Mouse (Mus musculus) v-Abl transformed pro-B cells (cell line): ENCODE measurements around the gene Trim25.

Experiments
- in situ Hi-C, 2 experiments: fragments of 400-800 bp; cut with MboI; formaldehyde crosslinking; loops; one replicate each; pipeline ENCODE4 v1.15.1; 2025; ENCODE audit not compliant: unreplicated experiment in 2 of 2

Trim25 gene

DNA sequence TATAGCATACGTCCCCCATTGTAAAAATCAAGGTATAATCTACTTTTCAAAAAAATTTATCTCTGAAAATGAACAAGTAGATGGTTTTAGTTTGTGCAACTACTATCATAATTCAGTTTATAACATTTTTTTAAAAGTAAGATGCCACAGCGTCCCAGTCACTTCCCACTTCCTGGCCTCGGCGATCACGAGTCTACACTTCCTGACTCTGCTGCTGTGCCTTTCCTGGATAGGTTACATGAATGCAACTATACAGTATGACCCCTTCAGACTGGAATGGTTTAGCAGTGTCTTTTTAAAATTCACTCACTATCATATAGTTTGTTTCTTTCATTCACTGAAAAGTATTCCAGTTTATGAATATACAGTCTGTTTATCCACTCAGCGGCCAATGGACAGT is 52.6 kb downstream of the Trim25 start:
- in situ Hi-C loops: no loop called here

DNA sequence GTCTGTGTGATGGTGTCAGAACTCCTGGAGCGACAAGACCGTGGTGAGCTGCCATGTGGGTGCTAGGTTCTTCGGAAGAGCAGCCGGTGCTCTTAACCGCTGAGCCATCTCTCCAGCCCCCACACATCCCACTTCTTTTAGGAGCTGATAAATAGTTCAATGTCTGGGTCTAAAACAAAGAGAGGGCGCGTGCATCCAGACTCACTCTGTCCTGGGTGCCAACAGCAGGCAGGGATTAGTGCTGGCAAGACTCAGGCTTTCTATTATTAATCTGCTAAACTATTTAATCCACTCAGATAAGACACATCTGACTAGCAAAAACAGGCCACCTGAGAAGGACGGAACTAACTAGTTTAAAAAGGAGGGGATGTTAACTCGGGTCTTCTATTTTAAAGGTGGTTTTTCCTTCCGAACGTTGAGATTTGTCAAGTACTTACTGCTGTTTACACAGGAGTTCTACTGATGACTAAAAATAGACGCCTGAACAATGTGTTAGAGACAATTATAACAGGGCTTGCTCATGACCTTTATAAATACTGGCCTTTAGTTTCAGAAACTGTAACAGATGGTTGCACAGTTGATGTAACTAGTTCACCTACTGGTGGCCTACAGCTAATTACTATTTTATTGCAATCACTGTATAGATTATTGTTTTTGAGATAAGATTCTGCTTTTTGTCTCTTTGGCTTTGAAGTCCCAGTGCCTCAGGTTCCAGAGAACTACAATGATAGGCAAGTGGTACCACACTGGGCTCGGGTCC is 56.9 kb downstream of the Trim25 start:
- in situ Hi-C loops: no loop called here

DNA sequence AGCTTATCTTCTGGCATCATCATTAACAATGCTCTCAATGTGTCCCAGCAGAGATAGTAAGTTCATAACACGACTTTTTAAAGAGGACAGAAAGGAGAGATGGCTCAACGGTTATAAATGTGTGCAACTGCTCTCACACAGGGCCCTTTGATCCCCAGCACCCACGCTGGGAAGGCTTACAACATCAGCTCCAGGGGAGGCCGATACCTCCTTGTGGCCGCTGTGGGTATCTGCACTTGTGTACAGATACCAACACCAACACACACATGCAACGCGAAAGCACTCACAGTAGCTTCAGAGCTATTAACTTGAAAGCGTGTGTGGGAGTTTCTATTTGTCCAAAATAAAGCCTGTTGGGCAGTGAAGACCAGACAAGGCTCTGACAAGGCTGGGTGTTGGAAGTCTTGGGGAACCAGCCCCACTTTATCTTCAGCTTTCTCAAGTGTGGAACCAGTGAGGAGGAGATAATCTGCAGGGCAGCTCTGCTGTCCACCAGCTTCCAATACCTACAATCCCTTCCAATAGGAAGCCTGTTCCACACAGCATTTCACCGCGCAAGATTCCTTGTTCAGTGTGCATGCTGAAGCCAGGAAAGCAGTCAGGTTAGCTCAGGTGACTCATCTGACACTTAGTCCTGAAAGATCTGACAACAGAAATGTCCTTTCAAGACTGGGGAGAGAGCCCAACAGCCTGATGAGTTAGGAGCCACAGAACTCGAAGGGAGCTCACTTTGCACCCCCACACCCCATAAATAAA is 59.5 kb downstream of the Trim25 start:
- in situ Hi-C loops: no loop called here

DNA sequence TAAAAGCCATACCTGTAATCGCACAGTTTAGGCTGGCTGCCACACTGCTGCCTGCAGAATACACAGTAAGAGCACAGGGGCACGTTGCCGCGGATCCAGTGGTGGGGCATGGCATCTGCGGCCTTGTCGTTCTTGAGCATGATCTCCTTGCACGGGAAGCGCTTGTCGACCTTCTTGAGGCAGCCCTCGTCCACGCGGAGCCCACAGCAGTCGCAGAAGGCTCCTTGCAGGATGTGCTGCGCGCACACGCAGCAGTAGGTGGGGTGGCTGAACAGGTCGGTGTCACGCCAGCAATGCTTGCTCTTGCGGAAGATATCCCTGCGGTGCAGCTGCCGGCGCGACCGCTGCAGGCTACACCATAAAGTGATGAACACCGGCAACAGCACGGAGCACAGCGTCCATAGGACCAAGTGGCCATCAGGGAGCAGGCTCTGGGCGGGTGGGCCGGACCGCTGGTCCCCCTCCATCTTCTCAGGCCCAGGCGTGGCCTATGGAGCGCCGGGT is 60.8 kb downstream of the Trim25 start:
- in situ Hi-C loops: loop anchor here in 1 of 2 experiments (10.0 kb wide), 1 partner anchor 65 kb away; the partner anchor contains the start of gene Trim25

DNA sequence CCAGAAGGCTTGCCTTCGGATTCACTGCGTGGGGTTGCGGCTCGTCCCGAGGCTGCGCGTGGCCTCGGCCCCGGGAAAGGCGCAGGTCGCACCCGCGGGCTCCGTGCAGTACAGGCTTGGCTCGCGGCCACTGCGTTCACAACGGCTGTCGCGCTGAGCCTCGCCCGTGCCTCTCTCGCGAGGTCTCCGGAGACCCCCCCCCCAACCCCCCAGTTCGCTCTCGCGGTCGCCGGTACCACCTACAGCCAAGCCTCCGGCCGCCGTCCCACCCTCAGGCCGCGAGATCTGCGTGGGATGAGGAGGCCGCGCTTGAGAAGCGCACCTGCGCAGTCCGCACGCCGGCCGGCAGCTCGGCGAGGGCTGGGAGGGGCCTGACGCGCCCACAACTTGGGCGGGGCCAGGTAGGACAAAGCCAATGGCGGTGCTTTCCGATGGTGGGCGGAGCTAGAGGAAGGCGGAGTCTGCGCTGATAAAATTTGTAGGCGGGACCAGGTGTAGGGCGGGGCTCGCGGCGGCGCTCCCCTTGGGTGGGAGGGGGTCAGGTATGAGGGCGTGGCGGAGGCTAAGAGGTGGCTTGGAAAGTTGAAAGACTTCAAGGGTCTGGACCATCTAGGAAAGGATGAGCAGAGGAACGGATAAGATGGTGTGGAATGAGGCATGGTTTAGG is 61.4 kb downstream of the Trim25 start:
- in situ Hi-C loops: loop anchor here in 1 of 2 experiments (10.0 kb wide), 1 partner anchor 66 kb away; the partner anchor contains the start of gene Trim25

DNA sequence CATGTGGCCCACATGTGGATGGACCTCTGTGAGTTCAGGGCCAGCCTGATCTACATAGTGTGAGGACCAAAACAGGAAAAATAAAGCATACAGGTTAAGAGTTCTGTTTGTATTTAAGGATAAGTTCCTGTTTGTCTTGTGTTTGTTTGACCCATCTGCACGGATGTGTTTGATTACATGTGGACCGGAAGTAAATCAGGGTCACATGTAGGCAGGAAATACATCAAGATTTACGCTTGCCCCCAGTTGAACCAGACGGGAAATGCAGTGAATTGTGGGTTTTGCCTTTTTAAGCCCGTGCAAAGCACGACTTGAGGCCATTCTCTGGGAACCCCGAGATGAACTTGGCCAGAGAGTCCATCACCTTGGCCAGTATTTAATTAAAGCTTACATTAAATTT is 62.2 kb downstream of the Trim25 start:
- in situ Hi-C loops: loop anchor here in 1 of 2 experiments (10.0 kb wide), 1 partner anchor 67 kb away; the partner anchor contains the start of gene Trim25

DNA sequence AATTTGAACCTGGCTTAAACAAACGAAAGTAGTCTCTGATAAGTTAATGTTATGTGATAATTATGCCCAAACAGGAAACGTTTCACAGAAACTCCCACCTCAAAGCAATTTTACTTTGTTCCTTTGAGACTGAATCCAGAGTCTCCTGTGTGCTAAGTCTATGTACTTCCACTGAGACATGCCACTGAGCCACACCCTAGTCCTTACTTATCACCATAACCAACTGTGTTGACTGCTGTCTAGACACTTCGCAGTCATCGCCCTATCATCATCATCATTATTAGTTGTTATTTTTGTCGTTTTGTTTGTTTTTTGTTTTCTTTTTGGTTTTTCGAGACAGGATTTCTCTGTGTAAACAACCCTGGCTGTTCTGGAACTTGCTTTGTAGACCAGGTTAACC is 65.1 kb downstream of the Trim25 start:
- in situ Hi-C loops: loop anchor here in 1 of 2 experiments (10.0 kb wide), 1 partner anchor 70 kb away; the partner anchor contains the start of gene Trim25

DNA sequence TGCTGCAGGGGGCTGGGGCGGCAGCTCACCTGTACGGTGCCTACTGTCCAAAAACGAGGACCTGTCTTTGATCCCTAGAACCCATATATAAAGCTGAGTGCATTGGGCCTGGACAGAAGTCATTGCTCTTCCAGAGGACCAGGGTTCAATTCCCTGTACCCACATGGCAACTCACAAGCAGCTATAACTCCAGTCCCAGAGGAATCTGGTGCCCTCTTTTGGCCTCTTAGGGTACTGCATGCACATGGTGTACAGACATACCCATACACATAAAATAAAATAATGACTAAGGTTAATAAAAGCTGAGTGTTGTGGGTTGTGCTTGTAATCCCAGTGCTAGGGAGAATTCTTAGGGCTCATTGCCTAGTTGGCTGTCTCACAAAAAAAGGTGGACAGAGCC is 66.1 kb downstream of the Trim25 start:
- in situ Hi-C loops: loop anchor here in 1 of 2 experiments (10.0 kb wide), 1 partner anchor 70 kb away; the partner anchor contains the start of gene Trim25

DNA sequence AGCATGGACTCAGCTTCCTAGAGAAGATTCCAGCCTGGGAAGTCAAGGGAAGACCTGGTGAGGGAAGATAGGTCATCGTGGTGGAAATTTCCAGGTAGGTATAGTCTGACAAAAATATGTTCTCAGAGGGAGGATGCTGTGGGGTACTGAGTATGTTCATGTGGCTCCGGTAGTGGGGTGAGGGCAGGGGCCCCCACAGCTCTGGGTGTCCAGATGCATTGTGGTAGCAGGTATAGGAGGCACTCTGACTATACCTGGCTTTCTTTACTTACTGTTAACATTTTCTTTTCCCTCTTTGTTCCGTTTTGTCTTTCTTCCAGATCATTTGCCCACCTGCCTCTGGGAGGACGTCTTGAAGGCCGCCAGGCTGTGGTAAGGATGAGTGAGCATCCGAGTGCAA is 67.0 kb downstream of the Trim25 start:
- in situ Hi-C loops: loop anchor here in 1 of 2 experiments (10.0 kb wide), 1 partner anchor 71 kb away; the partner anchor contains the start of gene Trim25

DNA sequence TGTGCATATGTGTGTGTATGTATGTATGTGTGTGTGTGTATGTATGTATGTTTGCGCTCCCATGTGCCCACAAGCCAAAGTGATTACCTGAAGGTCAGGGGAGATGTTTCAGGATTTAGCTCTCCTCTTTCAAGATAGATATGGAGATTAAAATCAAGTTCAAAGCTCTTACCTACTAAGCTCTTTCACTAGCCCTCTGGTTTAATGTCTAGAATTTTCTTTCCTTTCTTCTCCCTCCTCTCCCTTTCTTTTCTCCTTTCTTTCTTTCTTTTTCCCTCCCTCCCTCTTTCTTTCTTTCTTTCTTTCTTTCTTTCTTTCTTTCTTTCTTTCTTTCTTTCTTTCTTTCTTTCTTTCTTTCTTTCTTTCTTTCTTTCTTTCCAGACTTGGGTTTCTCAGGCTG is 67.6 kb downstream of the Trim25 start, which contains the start of gene Dgke:
Dgke (minus strand) TSS at position 101 of the 400 bp plus-strand sequence.
- in situ Hi-C loops: loop anchor here in 1 of 2 experiments (10.0 kb wide), 1 partner anchor 72 kb away; the partner anchor contains the start of gene Trim25

DNA sequence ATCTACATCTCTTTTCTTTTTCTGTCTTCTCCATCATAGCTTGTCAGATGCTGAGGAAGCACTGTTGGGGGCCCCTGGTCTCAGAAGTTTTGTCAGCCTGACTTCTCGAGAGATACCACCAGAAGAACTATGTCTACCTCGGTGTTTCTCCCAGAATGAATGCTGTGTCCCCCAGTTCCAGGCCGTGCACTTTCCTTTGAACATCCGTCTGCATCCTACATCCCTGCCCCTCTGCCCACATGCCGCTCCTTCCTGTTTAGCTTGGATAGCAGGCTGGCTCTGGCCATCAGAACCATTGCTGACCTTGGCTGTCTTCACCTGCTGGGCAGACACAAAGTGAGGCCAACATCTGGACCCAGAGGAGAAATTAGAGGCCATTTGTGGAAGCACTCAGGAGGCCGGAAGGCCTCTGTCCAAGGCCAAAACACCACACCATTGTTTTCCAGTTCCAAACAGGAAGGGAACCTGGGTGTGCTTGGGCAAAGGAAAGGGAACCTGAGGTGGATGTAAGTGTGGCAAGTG is 68.2 kb downstream of the Trim25 start:
- in situ Hi-C loops: loop anchor here in 1 of 2 experiments (10.0 kb wide), 1 partner anchor 73 kb away; the partner anchor contains the start of gene Trim25

DNA sequence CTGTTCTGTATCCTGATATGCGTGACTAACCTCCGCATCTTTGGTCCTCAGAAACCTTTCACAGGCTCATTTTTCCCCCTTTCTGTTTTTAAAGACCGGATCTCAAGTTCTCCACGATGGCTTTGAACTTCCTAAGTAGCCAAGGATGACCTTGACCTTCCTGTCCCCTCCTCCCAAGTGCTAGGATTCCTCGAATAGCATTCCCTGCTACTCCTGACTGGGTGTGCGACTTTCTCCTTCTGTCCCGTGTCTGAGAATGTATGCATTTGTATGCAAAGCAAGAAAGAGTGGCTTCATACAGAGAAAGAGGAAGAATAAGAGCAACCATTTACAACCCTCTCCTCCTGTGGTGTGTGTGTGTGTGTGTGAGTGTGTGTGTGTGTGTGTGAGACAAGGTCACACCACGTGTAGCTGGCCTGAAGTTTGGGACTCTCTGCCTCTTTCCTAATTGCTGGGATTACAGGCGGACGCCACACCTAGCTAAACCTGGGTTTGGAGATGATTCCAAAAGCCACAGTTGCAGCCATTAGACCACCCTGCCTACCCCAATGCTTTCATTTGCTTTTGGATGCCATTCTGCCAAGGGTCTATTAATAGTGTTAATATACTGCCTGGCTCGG is 68.8 kb downstream of the Trim25 start:
- in situ Hi-C loops: loop anchor here in 1 of 2 experiments (10.0 kb wide), 1 partner anchor 73 kb away; the partner anchor contains the start of gene Trim25

DNA sequence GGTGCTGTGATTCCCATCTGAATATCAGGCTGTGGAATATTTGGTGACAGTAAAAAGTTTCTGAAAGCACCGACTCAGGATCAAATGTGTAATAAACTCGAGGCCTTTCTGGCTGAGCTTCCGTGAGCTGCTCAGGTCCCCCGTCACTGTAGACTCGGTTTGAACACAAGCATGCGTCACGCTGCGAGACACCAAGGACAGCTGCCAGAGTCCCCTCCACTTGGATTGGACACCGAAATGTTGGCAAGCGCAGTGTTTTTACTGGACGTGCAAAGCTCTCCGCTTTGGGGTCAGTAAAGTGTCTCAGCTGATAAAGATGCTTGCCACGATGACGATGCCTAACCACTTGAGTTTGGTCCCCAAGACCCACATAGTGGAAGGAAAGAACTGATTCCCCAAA is 69.5 kb downstream of the Trim25 start:
- in situ Hi-C loops: loop anchor here in 1 of 2 experiments (10.0 kb wide), 1 partner anchor 74 kb away; the partner anchor contains the start of gene Trim25

DNA sequence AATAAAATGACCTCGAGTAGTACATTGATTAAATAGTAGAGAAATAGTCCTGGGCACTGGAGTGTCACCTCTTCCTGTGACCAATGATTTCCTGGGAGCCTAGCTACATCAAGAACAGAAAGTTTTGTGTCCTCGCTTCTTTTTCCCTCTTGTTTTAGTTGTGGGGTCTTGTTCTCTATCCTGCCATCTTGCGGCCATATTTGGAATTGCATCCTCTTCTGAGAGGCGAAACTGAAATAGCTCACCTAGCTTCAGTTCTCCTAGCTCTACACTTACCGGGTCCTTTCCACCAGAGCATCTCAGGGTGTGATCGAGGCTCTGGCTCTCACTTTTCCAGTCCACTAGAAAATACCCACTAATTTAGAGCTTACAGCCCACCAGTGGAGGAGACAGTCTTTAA is 70.1 kb downstream of the Trim25 start:
- in situ Hi-C loops: loop anchor here in 1 of 2 experiments (10.0 kb wide), 1 partner anchor 75 kb away; the partner anchor contains the start of gene Trim25
